Comparison of ENCODE assay signal across 24 mouse cellular contexts in genomic region chr13:14131651-14132050, GRCm38 (mm10).
A peak's percentile ranks its signal among the peaks of the same experiment; 100 is the strongest.
DNase-seq lines count a peak whose midpoint lies in the region; ATAC-seq and TF ChIP-seq lines count a peak whose summit lies in the region.
"Had no signal": no experiment of that assay in that cellular context is flagged by ENCODE, and none has a peak within 500 bp of the region (broad histone marks: within the 10 kb centered on the region; RNA-seq: fewer than 3 reads in every experiment).

No protein-coding gene starts in this region.

- peaks cover 18% of the 10 kb centered on the region for H3K36me3 ChIP-seq in forebrain, embryonic 14.5 days (ENCODE audit: control insufficient read depth, insufficient read depth, low read length)
- H3K36me3 ChIP-seq in forebrain, embryonic 11.5 days (ENCODE audit: control insufficient read depth, insufficient read depth, low read length): peaks cover 3% of the 10 kb centered on the region; the same call in 1 of the 2 replicates
- peaks cover 46% of the 10 kb centered on the region for H3K36me3 ChIP-seq in hindbrain, embryonic 14.5 days (replicated peaks; ENCODE audit: control insufficient read depth, insufficient read depth)
- H3K36me3 ChIP-seq in hindbrain, embryonic 10.5 days: peaks cover 80% of the 10 kb centered on the region
- H3K36me3 ChIP-seq in midbrain, postnatal 0 days (ENCODE audit: insufficient read depth, low read length): 0 out of 2 replicates have a peak, but pooled peaks cover 6% of the 10 kb centered on the region
- peaks cover 28% of the 10 kb centered on the region for H3K36me3 ChIP-seq in midbrain, embryonic 13.5 days

- H3K27me3 ChIP-seq in forebrain, embryonic 14.5 days (replicated peaks; ENCODE audit: control insufficient read depth, insufficient read depth, low read length): no peaks in the 10 kb centered on the region
- no peaks in the 10 kb centered on the region for H3K27me3 ChIP-seq in forebrain, embryonic 11.5 days (ENCODE audit: control insufficient read depth, insufficient read depth, low read length)
- H3K27me3 ChIP-seq in hindbrain, embryonic 14.5 days (ENCODE audit: control insufficient read depth, insufficient read depth, low read length): no peaks in the 10 kb centered on the region
- no peaks in the 10 kb centered on the region for H3K27me3 ChIP-seq in hindbrain, embryonic 10.5 days (ENCODE audit: insufficient read depth, poor library complexity, severe bottlenecking)
- H3K27me3 ChIP-seq in midbrain, postnatal 0 days (ENCODE audit: insufficient read depth, low read length): no peaks in the 10 kb centered on the region
- no peaks in the 10 kb centered on the region for H3K27me3 ChIP-seq in midbrain, embryonic 13.5 days
- H3K27me3 ChIP-seq: embryonic facial prominence, embryonic 15.5 days; forebrain, embryonic 13.5 days had no signal

- H3K4me1 ChIP-seq in forebrain, embryonic 14.5 days (ENCODE audit: control insufficient read depth, insufficient read depth, low read length): no peaks in the 10 kb centered on the region
- no peaks in the 10 kb centered on the region for H3K4me1 ChIP-seq in forebrain, embryonic 11.5 days (replicated peaks; ENCODE audit: control insufficient read depth, insufficient read depth, low read length)
- no peaks in the 10 kb centered on the region for H3K4me1 ChIP-seq in hindbrain, embryonic 14.5 days (replicated peaks; ENCODE audit: control insufficient read depth, insufficient read depth, low read length)
- no peaks in the 10 kb centered on the region for H3K4me1 ChIP-seq in hindbrain, embryonic 10.5 days (replicated peaks)
- H3K4me1 ChIP-seq in midbrain, postnatal 0 days (ENCODE audit: insufficient read depth, low read length): no peaks in the 10 kb centered on the region
- H3K4me1 ChIP-seq in midbrain, embryonic 13.5 days (replicated peaks): no peaks in the 10 kb centered on the region
- H3K4me1 ChIP-seq: embryonic facial prominence, embryonic 15.5 days; heart, embryonic 10.5 days had no signal

- no peak overlapping the region for H3K4me2 ChIP-seq in forebrain, embryonic 14.5 days (ENCODE audit: low read length)
- no peak overlapping the region for H3K4me2 ChIP-seq in forebrain, embryonic 11.5 days (ENCODE audit: low read depth, low read length, severe bottlenecking)
- no peak overlapping the region for H3K4me2 ChIP-seq in hindbrain, embryonic 14.5 days (replicated peaks)
- H3K4me2 ChIP-seq in midbrain, postnatal 0 days (ENCODE audit: low read depth, low read length, poor library complexity, severe bottlenecking): no peak overlapping the region
- no peak overlapping the region for H3K4me2 ChIP-seq in midbrain, embryonic 13.5 days (replicated peaks)
- H3K4me2 ChIP-seq: embryonic facial prominence, embryonic 15.5 days; forebrain, embryonic 13.5 days had no signal

- no peak overlapping the region for H3K4me3 ChIP-seq in forebrain, embryonic 14.5 days (ENCODE audit: low read depth, low read length)
- no peak overlapping the region for H3K4me3 ChIP-seq in forebrain, embryonic 11.5 days (ENCODE audit: low read depth, low read length)
- no peak overlapping the region for H3K4me3 ChIP-seq in hindbrain, embryonic 14.5 days (replicated peaks; ENCODE audit: low read length)
- H3K4me3 ChIP-seq in hindbrain, embryonic 10.5 days: no peak overlapping the region
- no peak overlapping the region for H3K4me3 ChIP-seq in midbrain, postnatal 0 days (ENCODE audit: low read depth, low read length)
- no peak overlapping the region for H3K4me3 ChIP-seq in midbrain, embryonic 13.5 days (replicated peaks)
- H3K4me3 ChIP-seq: embryonic facial prominence, embryonic 15.5 days; erythroblast, embryonic 14.5 days; forebrain, embryonic 13.5 days; heart, embryonic 10.5 days had no signal

- no peaks in the 10 kb centered on the region for H3K9me3 ChIP-seq in forebrain, embryonic 14.5 days (replicated peaks; ENCODE audit: control insufficient read depth, low read length)
- no peaks in the 10 kb centered on the region for H3K9me3 ChIP-seq in forebrain, embryonic 11.5 days (ENCODE audit: control insufficient read depth, low read length)
- no peaks in the 10 kb centered on the region for H3K9me3 ChIP-seq in hindbrain, embryonic 14.5 days (ENCODE audit: control insufficient read depth, low read length)
- no peaks in the 10 kb centered on the region for H3K9me3 ChIP-seq in hindbrain, embryonic 10.5 days
- no peaks in the 10 kb centered on the region for H3K9me3 ChIP-seq in midbrain, postnatal 0 days (ENCODE audit: low read length)
- no peaks in the 10 kb centered on the region for H3K9me3 ChIP-seq in midbrain, embryonic 13.5 days
- H3K9me3 ChIP-seq: embryonic facial prominence, embryonic 15.5 days; forebrain, embryonic 13.5 days; G1E; heart, embryonic 10.5 days had no signal

- no peak overlapping the region for H3K27ac ChIP-seq in forebrain, embryonic 14.5 days (ENCODE audit: low read depth, low read length)
- H3K27ac ChIP-seq in forebrain, embryonic 11.5 days (ENCODE audit: low read depth, low read length): no peak overlapping the region
- H3K27ac ChIP-seq in hindbrain, embryonic 14.5 days: peak overlapping the region; percentile 49; the same call in 1 of the 2 replicates
- H3K27ac ChIP-seq in hindbrain, embryonic 10.5 days: no peak overlapping the region
- no peak overlapping the region for H3K27ac ChIP-seq in midbrain, postnatal 0 days (ENCODE audit: low read depth, low read length)
- no peak overlapping the region; the same call in 1 of the 2 replicates for H3K27ac ChIP-seq in midbrain, embryonic 13.5 days
- H3K27ac ChIP-seq: embryonic facial prominence, embryonic 15.5 days; forebrain, embryonic 13.5 days; heart, embryonic 10.5 days had no signal

- ATAC-seq in forebrain, embryonic 14.5 days: peak; percentile 45; the same call in 1 of the 2 replicates
- ATAC-seq in forebrain, embryonic 11.5 days (replicated peaks; ENCODE audit: low FRiP score): no peak
- no peak for ATAC-seq in hindbrain, embryonic 14.5 days (ENCODE audit: low FRiP score)
- no peak for ATAC-seq in midbrain, postnatal 0 days (ENCODE audit: low FRiP score)
- no peak for ATAC-seq in midbrain, embryonic 13.5 days
- ATAC-seq: CD4-positive, CD25-positive, alpha-beta regulatory T cell, adult 4 months; forebrain, embryonic 13.5 days had no signal

- no peak overlapping the region for H3K9ac ChIP-seq in forebrain, embryonic 14.5 days (ENCODE audit: low read length)
- no peak overlapping the region for H3K9ac ChIP-seq in forebrain, embryonic 11.5 days (ENCODE audit: low read length)
- no peak overlapping the region for H3K9ac ChIP-seq in hindbrain, embryonic 14.5 days
- H3K9ac ChIP-seq in midbrain, postnatal 0 days (replicated peaks; ENCODE audit: low read length, poor library complexity, severe bottlenecking): no peak overlapping the region
- H3K9ac ChIP-seq in midbrain, embryonic 13.5 days (replicated peaks): no peak overlapping the region
- H3K9ac ChIP-seq: embryonic facial prominence, embryonic 15.5 days; forebrain, embryonic 13.5 days had no signal

- DNase-seq in forebrain, embryonic 14.5 days (ENCODE audit: low spot score): peak; percentile 52
- DNase-seq in forebrain, embryonic 11.5 days (ENCODE audit: low spot score): no peak
- no peak for DNase-seq in hindbrain, embryonic 14.5 days (ENCODE audit: low spot score)
- no peak for DNase-seq in hindbrain, embryonic 10.5 days (ENCODE audit: low spot score)
- DNase-seq in midbrain, postnatal 0 days (ENCODE audit: low spot score): peak; percentile 3
- peak; percentile 16 for DNase-seq in right cerebral cortex, postnatal 4 days
- no peak for DNase-seq in right cerebral cortex, postnatal 25 days
- DNase-seq: adrenal gland, adult 8-10 months; adrenal gland, postnatal 36 days; B cell, adult 2 months; cerebellum, adult 11 months; cerebellum, adult 8-10 months; cerebellum, postnatal 14 days; embryo, embryonic 11 days; gastrocnemius, postnatal 10 days; heart, adult 18-20 months; heart, postnatal 14 days had no signal

- no peak for TF ChIP-seq CTCF in midbrain, postnatal 0 days (IDR thresholded peaks at IDR 0.05)

- WGBS in forebrain, embryonic 14.5 days: 44% methylated on average over 1 of the region's 1 CpGs
- 70% methylated on average over 1 of the region's 1 CpGs for WGBS in forebrain, embryonic 11.5 days
- 47% methylated on average over 1 of the region's 1 CpGs for WGBS in hindbrain, embryonic 14.5 days
- 83% methylated on average over 1 of the region's 1 CpGs for WGBS in hindbrain, embryonic 10.5 days
- WGBS in midbrain, postnatal 0 days: 69% methylated on average over 1 of the region's 1 CpGs
- 74% methylated on average over 1 of the region's 1 CpGs for WGBS in midbrain, embryonic 13.5 days

Comparison
In these comparisons a context has a peak if more than half of its experiments do, and no peak if none do; other contexts are left out.
1. DNase-seq: peak in forebrain, embryonic 14.5 days (single experiment), midbrain, postnatal 0 days (single experiment) and right cerebral cortex, postnatal 4 days (single experiment); none in forebrain, embryonic 11.5 days (single experiment), hindbrain, embryonic 14.5 days (single experiment), hindbrain, embryonic 10.5 days (single experiment) and right cerebral cortex, postnatal 25 days (single experiment).